Mouse (Mus musculus) bone marrow, adult 2 months (tissue): Measurements from ENCODE around the gene Zfp146. TPM values are rescaled to one million over a fixed set of nuclear protein-coding genes. Genes with fewer than 3 reads are reported as not detected.
"Not testable (repeated sequence)": the region's sequence is repeated elsewhere in the genome, so short reads cannot be mapped to it uniquely, and the experiment has no call there.

ENCODE experiments used
- H3K27ac ChIP-seq: fragments of 200-500 bp; 2 replicates; pipeline ENCODE4 v1.5.1; 2012; ENCODE audit warnings: low read depth, mild to moderate bottlenecking, control low read depth, inconsistent platforms, low read length; ENCODE audit not compliant: control insufficient read depth, poor library complexity, insufficient read depth
- H3K4me1 ChIP-seq: fragments of 200-500 bp; 2 replicates; pipeline ENCODE4 v1.6.1; 2011; ENCODE audit warnings: low read length; ENCODE audit not compliant: control insufficient read depth, insufficient read depth
- H3K4me3 ChIP-seq: fragments of 200-500 bp; replicated peaks from 2 replicates; pipeline ENCODE3; 2011; ENCODE audit warnings: mild to moderate bottlenecking, low read depth, low read length, control low read depth; ENCODE audit not compliant: control insufficient read depth
- CTCF ChIP-seq: fragments of 200-500 bp; IDR thresholded peaks from 2 replicates; pipeline ENCODE4 v1.5.1; 2011; ENCODE audit warnings: low read length, control low read depth; ENCODE audit not compliant: control insufficient read depth, insufficient read depth
- POLR2A ChIP-seq: fragments of 200-500 bp; IDR thresholded peaks from 2 replicates; pipeline ENCODE4 v1.6.1; 2011; ENCODE audit warnings: low read depth, mild to moderate bottlenecking, control low read depth, low read length, borderline replicate concordance; ENCODE audit not compliant: control insufficient read depth
- WGBS: fragments of 180-500 bp; shearing (Covaris S2); methylation state at CpG from one replicate; pipeline ENCODE4 v1.1.7; 2018; 5-methylcytosine and 5-hydroxymethylcytosine counted together
- polyA plus RNA-seq: library from polyadenylated mRNA; stranded (reverse); fragments of >200 nt; gene quantifications from 2 replicates; pipeline ENCODE4 v1.2.4, GENCODE M21; 2011; ENCODE audit warnings: low replicate concordance; ENCODE audit not compliant: missing spikeins, insufficient read depth, insufficient read length

Zfp146 gene
- polyA plus RNA-seq, 1 experiment, result 13.7 TPM

DNA sequence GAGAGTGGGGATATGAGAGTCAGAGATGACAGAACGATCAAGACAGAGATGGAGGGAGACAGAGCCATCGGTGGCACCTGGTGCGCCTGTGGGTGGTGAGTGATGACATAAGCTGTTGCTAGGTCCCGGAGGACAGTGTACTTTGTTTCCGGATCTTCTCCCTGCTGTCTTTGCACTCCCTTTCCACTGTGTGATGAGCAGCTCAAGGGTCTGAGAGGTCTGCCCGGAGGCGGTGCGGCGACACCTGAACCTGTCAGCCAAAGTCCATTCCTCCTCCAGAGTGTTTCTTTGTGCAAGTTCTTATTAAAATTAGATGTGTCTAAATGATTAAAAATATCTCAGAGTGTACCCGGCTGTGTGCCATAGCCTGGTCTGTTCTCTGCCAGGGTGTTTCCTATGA lies 32.7 kb downstream of the Zfp146 start:
- WGBS, result 95% methylated on average over 10 of the region's 10 CpGs
- Histone ChIP-seq H3K27ac (no peak overlapping the region), H3K4me1 (no peaks in the 10 kb centered on the region), H3K4me3 (no peak overlapping the region)
- TF ChIP-seq POLR2A (no peak), CTCF (no peak)

GRCm38 (mm10) chr7:30132396-30132795 lies 37.2 kb downstream of the Zfp146 start:
- TF ChIP-seq POLR2A (no peak), CTCF (no peak)
- H3K27ac ChIP-seq, result no peak overlapping the region
- no peaks in the 10 kb centered on the region for H3K4me1 ChIP-seq
- 79% methylated on average over 4 of the region's 4 CpGs for WGBS
- no peak overlapping the region for H3K4me3 ChIP-seq

DNA sequence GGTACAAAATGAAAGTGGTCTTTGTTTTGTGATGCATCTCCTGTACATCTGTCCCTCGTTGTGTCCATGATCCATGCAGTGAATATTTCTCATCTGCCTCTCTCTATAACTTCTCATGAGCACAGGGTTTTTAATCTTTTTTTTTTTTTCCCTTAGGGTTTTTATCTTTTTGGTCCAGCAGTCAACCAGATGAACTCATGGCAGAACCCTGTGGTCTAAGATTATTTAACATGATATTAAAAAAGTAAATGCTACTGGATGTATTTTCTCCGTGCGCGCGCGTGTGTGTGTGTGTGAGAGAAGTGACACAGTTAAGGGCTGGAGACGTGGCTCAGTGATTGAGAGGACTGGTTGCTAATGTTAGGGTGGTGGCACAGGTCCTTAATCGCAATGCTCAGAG lies 39.6 kb downstream of the Zfp146 start:
- WGBS, result 78% methylated on average over 8 of the region's 8 CpGs
- H3K4me3 ChIP-seq, result no peak overlapping the region
- TF ChIP-seq CTCF, result no peak
- no peak for TF ChIP-seq POLR2A
- H3K27ac ChIP-seq, result no peak overlapping the region
- H3K4me1 ChIP-seq, result no peaks in the 10 kb centered on the region

DNA sequence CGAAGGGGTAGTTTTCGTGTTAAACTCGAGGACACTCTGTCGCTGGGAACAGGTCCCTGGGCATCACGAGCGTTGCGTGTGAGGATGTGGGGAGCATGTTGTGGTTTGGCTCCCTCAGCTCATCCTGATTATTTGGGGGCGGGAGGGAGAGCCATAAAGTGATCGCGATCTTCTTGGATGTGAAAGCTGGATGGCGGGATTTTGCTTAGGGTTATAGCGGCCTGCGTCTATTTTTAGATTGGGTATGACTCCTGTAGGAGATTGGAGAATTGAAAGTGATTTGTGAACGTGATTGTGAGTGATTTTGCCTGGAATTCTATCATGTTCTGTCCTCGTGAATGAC lies 47.4 kb downstream of the Zfp146 start:
- Histone ChIP-seq H3K27ac (peak overlapping the region; percentile 44; the same call in 1 of the 2 replicates), H3K4me3 (peak overlapping the region; percentile 100), H3K4me1 (no peaks in the 10 kb centered on the region; the same call in 1 of the 2 replicates)
- WGBS, result 2% methylated on average over 15 of the region's 15 CpGs
- TF ChIP-seq CTCF (no peak), POLR2A (no peak)

DNA sequence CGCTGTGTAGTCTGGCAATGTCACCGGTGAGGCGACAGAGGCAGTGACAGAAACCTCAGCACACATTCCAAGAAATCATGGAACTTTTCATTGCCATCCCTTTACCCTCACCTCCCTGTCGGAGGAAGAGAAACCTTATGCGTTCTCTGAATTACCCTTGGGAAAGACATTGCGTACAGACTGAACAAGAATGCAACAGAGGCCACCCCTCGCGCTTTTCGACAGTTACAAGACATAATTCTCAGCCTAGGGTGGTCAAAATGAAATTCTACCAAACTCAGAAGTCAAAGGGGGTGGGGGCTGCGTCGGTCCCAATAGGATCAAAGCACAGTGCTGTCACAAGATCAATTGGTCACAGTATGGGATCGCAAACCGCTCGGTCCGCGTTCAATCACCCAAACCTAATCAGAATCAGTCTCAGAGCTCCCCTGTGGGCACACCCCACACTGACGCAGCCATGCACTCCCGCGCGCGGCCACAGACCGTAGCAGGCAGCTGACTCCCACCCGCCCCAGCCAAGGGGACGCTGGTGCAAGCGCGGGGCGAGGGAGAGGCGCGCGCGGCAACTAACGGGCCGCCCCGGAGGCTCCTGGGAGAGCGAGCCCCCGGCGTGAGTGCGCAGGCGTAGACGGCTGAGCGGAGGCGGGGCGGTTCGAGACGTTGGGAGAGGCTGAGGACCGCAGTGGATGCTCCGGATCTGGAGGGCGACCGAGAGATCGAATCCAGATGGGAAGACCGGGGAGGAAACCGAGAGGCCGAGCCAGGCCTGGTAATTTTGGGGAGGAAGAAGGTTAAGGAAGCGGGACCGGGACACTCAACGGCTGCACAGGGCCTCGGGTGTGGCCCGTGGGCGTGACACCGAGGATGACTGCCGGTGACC lies 48.0 kb downstream of the Zfp146 start, which contains the start of gene Zfp382:
TSS of gene Zfp382 (plus strand) at position 635 of the 880 bp plus-strand sequence.
- no peaks in the 10 kb centered on the region; the same call in 1 of the 2 replicates for H3K4me1 ChIP-seq
- TF ChIP-seq CTCF (no peak), POLR2A (peak; percentile 52; the same call in 1 of the 2 replicates)
- H3K27ac ChIP-seq, result peak within 1 kb of the TSS; percentile 44
- WGBS, result under 1% methylated on average over 61 of the region's 61 CpGs
- H3K4me3 ChIP-seq, result peak within 1 kb of the TSS; percentile 100

GRCm38 (mm10) chr7:30117935-30118334 lies 51.6 kb downstream of the Zfp146 start:
- H3K4me1 ChIP-seq, H3K4me3 ChIP-seq, H3K27ac ChIP-seq: not testable (repeated sequence)
- 92% methylated on average over 12 of the region's 12 CpGs for WGBS

DNA sequence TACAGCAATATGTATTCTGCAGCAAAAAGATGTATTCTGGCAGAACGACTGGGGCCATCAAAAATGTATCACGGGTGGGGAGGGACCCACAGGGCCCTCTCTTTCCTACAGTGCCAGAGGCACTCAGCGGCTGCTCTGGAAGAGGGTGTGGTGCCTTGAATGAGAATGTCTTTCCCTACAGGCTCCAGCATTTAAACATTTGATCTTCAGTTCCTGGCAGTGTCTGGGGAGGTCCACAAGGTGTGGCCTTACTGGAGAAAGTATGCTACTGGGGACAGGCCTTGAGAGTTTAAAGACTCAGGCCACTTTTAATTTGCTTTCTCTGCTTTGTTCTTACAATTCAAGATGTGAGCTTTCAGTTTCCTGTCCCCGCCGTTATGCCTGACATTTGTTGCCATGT lies 53.5 kb downstream of the Zfp146 start:
- H3K27ac ChIP-seq, result no peak overlapping the region
- TF ChIP-seq CTCF (no peak), POLR2A (no peak)
- no peaks in the 10 kb centered on the region for H3K4me1 ChIP-seq
- 93% methylated on average over 5 of the region's 5 CpGs for WGBS
- no peak overlapping the region for H3K4me3 ChIP-seq

Other genes starting within 250 kb of the Zfp146 start
- gene Zfp74, start 215.7 kb downstream of the Zfp146 start, polyA plus RNA-seq, result 1.2 and 3.2 TPM in 2 replicates
- 2.6 and 11.8 TPM in 2 replicates for gene Zfp568, start 185.8 kb downstream of the Zfp146 start, polyA plus RNA-seq
- gene Zfp14, start 118.4 kb downstream of the Zfp146 start, polyA plus RNA-seq, result 0.52 and 0.66 TPM in 2 replicates
- gene Zfp82, start 96.8 kb downstream of the Zfp146 start, polyA plus RNA-seq, result 0.97 and 5.7 TPM in 2 replicates
- not detected in 2 replicates for gene Gm26920, start 79.3 kb downstream of the Zfp146 start, polyA plus RNA-seq
- 2.0 and 5.9 TPM in 2 replicates for gene Zfp566, start 79.2 kb downstream of the Zfp146 start, polyA plus RNA-seq
- gene Zfp260, start 75.0 kb downstream of the Zfp146 start, polyA plus RNA-seq, result 9.3 and 27.6 TPM in 2 replicates
- gene Zfp382, start 47.8 kb downstream of the Zfp146 start, polyA plus RNA-seq, result 0.57 and 0.95 TPM in 2 replicates
- gene Cox7a1, start 14.4 kb upstream of the Zfp146 start, polyA plus RNA-seq, result 6.8 TPM in 1 of 2 replicates, not detected in the other
- 120 and 171 TPM in 2 replicates for gene Capns1, start 29.1 kb upstream of the Zfp146 start, polyA plus RNA-seq
- gene Polr2i, start 62.2 kb upstream of the Zfp146 start, polyA plus RNA-seq, result 41.5 and 50.8 TPM in 2 replicates
- gene Tbcb, start 62.5 kb upstream of the Zfp146 start, polyA plus RNA-seq, result 24.0 and 67.8 TPM in 2 replicates
- gene Ovol3, start 66.0 kb upstream of the Zfp146 start, polyA plus RNA-seq, result not detected in 2 replicates
- gene Thap8, start 110.3 kb upstream of the Zfp146 start, polyA plus RNA-seq, result not detected in 2 replicates
- gene Wdr62, start 110.7 kb upstream of the Zfp146 start, polyA plus RNA-seq, result 33.7 and 45.3 TPM in 2 replicates
- gene Clip3, start 122.0 kb upstream of the Zfp146 start, polyA plus RNA-seq, result 3.2 and 3.5 TPM in 2 replicates
- 11.7 and 23.3 TPM in 2 replicates for gene Alkbh6, start 139.0 kb upstream of the Zfp146 start, polyA plus RNA-seq
- 1.3 and 8.9 TPM in 2 replicates for gene Syne4, start 145.1 kb upstream of the Zfp146 start, polyA plus RNA-seq
- 0.56 TPM in 1 of 2 replicates, not detected in the other for gene E130208F15Rik, start 152.0 kb upstream of the Zfp146 start, polyA plus RNA-seq
- gene Sdhaf1, start 154.1 kb upstream of the Zfp146 start, polyA plus RNA-seq, result 6.3 and 10.1 TPM in 2 replicates
- 0.45 and 0.70 TPM in 2 replicates for gene Lrfn3, start 193.0 kb upstream of the Zfp146 start, polyA plus RNA-seq
- 164 and 433 TPM in 2 replicates for gene Tyrobp, start 244.0 kb upstream of the Zfp146 start, polyA plus RNA-seq